Mouse (Mus musculus) left cerebral cortex, postnatal 4 days (tissue): ENCODE data around the gene Cpn1. TPM values are rescaled to one million over a fixed set of nuclear protein-coding genes. Genes with fewer than 3 reads are reported as not detected.
"Not testable (repeated sequence)": the region's sequence is repeated elsewhere in the genome, so short reads cannot be mapped to it uniquely, and the experiment has no call there.

Experiments
- DNase-seq: peaks from one replicate; pipeline ENCODE4 v3.0.0-alpha.2; 2022
- intact Hi-C: fragments of 180-260 bp; cut with DNase I; formaldehyde crosslinking; loops from one replicate; pipeline ENCODE4 v1.15.1; 2025
- total RNA-seq, 2 experiments: library from RNA; stranded (reverse); gene quantifications; 2 replicates each; pipeline ENCODE4 v1.2.3; 2021

Cpn1 gene
- total RNA-seq, 2 experiments from 2014 or later: 0.18 TPM; not detected in 1

DNA sequence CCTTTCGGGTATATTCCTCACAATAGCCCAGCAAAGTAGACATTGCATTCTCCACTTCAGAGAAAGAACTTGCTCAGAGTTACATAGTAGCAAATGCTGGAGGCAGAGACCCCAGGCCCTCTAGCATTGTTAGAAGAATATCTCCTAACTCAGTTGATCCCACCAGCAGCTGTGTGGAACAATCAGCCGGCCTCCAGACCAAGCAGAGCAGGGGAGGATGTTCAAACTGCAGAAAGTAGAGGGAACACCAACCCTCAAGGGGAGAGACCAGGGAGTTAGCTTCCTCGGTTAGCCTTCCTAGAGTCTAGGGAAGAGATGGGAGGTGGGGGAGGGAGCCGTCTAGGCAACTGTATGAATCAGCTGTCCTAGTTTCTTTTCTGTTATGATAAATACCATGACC, 6.1 kb upstream of the Cpn1 start:
- no peak for DNase-seq
- intact Hi-C loops: no loop called here

DNA sequence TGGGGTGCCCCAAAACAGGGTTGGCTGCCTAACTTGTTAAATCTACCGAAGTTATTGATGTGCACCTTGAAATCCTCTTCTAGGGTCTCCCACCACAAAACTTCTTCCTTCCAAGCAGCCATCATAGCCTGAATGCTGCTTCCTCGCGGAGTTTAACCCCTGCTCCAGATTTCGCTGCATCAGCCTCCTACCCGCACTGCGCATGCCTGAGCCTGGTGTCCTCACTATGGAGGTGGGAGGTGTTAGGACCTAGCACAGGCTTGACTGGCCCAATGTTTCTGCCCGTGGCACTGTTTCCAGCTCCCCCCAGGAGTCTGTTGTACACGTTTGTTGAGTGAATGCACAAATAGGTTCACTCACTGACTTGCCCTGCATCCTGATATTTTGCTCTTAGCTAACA, 4.0 kb upstream of the Cpn1 start:
- intact Hi-C loops: no loop called here
- no peak for DNase-seq

DNA sequence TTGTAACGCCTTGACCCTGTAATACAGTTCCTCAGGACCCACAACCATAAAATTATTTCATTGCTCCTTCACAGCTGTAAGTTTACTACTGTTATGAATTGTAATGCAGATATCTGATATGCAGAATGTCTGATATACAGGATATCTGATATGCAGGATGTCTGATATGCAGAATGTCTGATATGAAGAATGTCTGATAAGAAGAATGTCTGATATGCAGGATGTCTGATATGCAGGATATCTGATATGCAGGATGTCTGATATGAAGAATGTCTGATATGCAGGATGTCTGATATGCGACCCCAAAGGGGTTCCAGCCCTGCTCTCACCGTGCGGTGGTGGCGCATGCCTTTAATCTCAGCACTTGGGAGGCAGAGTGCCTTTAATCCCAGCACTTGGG, 4.4 kb downstream of the Cpn1 start:
- intact Hi-C loops: no loop called here
- no peak for DNase-seq

DNA sequence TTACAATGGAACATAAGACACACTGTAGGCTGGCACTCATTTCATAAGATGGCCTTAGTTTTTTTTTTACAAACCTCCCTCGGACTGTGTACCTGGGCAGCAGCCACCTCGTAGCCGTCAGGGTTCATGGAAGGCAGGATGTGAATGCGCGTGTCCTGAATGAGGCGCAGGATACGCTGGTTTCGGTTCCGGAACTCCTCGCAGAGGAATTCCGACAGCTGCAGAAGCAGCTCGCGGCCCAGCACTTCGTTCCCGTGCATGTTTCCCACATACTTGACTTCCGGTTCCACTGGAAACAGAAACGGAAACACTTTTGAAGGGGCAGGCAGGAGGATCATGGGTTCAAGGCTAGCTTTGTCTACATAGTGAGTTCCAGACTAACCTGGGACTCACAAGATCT, 5.6 kb downstream of the Cpn1 start:
- intact Hi-C loops: no loop called here
- DNase-seq: no peak

DNA sequence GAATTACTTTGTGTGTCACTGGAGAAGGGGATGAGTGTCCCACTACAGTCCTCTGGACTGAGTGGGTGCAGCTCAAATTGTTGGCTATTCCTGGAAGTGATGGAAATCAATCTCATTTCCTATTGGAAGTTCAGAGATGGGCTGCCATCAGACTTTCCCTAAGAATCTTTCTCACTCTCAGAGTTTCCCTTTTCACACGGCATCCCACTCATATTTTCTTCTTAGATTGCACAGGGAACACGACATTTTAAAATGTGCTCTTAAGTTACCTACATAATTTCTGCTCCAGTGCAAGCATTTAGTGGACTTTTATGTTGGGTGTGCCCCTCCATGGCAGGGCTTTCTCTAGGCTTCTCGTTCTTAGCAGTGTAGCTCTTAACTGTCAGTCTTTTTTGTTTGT, 8.6 kb downstream of the Cpn1 start:
- intact Hi-C loops: no loop called here
- no peak for DNase-seq

DNA sequence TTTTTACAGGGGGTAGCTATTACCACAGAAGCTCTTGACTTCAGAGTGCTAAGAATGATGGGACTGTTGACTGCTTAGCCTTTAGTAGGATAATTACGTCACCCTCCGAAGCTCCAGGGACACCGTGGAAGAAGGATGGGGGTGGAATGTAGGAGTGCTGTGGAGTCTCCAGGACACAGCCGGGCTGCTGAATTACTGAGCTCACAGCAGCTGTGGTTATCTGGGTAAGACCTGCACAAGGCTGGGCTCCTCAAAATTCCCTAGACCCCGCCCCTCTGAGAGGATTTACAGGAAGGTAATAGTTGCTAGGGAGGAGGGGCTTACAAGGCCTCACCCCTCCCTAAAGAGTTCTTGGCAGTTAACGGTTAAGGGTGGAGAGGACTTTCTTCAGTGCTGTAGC, 9.7 kb downstream of the Cpn1 start:
- intact Hi-C loops: no loop called here
- no peak for DNase-seq

DNA sequence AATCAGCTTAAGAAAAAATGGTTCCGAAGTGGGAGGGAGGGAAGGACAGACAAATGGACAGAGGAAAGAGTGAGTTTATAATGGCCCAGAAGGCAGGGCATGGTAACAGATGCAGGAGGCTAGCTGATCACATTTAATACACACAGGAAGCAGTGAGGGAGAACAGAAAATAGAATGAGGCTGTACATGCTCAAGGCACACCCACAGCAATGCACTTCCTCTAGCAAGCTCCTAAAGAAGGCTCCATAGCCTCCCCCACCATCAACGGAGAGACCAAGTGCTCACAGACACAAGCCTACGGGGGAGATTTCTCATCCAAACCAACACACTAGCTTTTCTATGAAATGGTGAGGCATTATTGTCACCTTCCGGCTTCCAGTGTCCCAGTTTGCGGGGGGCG, 12.1 kb downstream of the Cpn1 start:
- DNase-seq: no peak
- intact Hi-C loops: no loop called here

DNA sequence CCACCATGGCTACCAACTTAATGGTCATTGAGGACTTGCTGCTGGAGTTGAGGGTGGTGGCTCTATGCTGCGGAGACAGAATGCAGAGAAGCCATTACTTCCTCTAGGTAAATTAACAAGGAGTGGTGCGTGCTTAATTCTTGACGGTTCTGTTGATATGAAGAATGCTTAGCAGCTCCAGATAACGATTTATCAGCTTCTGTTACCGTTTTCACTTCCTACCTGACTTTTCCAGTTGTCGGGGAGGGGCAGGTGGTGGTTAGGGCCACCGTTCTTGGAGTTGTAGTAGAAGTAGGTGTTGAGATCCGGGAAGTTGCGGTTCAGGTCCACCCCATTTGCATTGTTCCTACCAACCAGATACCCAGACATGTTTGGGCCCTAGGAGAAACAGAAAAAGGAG, 12.6 kb downstream of the Cpn1 start:
- DNase-seq: no peak
- intact Hi-C loops: no loop called here

DNA sequence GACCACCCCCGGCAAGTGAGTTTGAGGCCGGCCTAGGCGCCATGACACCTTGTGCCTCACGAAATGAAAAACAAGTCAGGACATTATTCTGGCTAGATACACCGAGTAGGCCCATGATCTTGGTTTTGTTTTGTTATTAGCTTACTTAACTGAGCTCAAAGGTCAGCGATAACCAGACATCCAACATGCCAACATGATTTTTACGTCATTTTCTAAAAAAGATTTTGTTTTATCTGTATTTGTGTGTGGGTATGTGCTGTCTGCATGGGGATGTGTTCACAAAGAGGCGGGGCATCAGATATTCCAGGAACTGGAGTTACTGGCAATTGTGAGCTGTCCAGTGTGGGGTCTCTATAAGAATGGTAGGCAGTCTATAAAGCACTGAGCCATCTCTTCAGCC, 14.2 kb downstream of the Cpn1 start:
- DNase-seq: no peak
- intact Hi-C loops: no loop called here

DNA sequence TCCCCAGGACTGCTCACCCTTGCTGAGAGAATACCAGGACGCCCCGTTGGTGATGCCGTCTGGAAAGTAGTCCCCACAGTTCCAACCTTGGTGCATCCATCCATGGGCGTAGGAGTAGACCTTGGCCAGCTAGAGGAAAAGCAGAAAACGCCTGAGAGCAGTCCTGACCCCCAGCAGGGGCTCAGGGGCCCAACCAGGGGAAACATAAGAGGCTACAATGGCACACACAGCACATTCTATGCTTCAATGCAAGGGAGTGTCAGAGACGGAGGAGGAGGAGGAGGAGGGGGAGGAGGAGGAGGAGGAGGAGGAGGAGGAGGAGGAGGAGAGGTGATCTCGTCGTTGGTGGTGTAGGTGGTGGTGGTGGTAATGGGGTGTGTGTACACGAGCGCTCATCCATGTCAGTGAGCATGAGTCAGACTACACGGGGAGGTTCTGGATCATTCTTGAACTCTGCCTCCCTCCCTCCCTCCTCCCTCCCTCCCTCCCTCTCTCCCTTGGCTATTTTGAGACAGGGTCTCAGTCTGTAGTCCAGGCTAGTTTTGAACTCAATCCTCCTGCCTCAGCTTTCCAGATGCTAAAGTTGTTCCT, 17.8 kb downstream of the Cpn1 start:
- intact Hi-C loops: loop anchor here (10.0 kb wide), 1 partner anchor 134 kb away; no protein-coding TSS in a partner anchor
- no peak for DNase-seq

DNA sequence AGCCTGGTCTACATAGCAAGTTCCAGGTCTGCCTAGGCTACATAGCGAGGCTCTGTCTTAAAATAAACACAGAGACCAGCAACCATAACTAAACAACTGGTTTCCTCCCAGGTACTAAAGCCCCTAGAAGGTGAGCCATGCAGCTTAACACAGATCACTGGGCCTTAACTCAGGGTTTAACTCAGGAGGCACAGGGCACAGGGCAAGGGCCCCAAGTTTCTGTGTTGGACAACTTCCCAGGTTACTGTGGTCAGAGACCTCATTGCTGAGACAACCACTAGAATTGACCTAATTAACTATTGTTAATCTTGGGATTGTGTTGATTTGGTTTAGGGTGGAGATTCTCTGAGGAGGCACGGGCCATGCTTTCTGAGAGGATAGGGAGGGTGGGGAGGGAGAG, 19.9 kb downstream of the Cpn1 start:
- intact Hi-C loops: loop anchor here (10.0 kb wide), 1 partner anchor 132 kb away; no protein-coding TSS in a partner anchor
- DNase-seq: no peak

DNA sequence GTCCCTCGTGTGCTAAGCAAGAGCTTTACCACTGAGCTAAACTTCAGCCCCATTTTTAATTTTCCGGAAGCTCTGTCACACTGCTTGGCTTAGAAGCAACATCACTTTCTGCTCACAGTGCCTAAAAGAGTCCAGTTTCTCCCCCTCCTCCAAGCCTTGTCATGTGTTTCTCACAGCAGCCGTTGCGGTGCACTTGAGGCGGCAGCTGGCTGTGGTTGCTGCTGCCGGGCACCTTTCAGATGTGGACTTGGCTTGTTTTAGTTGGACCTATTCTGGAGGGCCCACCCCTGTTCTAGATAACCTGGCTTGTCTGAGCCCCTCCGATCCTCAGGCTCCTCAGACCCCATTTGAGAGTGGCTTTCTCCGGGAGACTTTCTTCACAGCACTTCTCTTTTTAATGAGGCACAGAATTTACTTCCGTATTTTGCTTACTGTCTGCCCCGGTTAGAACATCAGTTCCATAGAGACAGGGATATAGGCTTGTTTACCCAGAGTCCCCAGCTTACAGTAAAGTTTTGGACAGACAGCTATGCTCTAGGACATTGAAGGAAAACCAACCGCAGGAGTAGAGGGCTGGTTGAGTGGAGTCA, 20.8 kb downstream of the Cpn1 start:
- no peak for DNase-seq
- intact Hi-C loops: loop anchor here (10.0 kb wide), 1 partner anchor 131 kb away; no protein-coding TSS in a partner anchor

DNA sequence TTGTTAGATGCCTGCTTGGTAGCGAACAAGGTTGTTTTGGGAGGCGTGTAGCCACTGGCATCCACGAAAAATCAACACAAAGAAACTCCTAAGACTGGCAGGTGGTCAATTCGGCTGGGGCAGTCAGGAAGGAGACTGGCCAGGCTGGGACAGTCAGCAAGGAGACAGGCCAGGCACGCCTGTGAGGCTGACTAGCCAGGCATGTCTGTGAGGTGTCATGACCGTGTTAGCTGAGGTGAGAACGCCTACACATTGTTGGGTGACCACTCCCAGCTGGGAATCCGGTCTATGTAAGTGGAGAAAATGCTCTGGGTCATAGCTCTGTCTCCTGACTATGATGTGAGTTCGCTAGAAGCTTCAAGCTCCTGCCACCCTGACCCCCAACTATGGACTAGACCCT, 23.6 kb downstream of the Cpn1 start:
- DNase-seq: no peak
- intact Hi-C loops: loop anchor here (10.0 kb wide), 1 partner anchor 128 kb away; no protein-coding TSS in a partner anchor

DNA sequence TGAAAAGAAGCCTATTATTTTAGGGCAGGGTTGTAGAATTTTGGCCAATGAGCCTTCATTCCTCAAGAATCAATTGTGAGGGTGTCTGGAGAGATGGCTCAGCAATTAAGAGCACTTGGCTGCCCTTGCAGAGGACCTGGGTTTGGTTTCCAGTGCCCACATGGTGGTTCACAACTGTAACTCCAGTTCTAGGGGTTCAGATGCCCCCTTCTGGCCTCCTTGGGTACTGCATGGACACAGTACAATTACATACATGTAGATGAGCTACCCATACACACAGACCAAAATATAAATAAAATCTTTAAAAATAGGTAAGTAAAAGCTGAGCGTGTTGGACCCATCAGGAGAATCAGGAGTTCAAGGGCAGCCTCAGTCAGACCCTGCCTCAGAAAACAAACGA, 25.2 kb downstream of the Cpn1 start:
- intact Hi-C loops: loop anchor here (10.0 kb wide), 1 partner anchor 126 kb away; no protein-coding TSS in a partner anchor
- DNase-seq: no peak

DNA sequence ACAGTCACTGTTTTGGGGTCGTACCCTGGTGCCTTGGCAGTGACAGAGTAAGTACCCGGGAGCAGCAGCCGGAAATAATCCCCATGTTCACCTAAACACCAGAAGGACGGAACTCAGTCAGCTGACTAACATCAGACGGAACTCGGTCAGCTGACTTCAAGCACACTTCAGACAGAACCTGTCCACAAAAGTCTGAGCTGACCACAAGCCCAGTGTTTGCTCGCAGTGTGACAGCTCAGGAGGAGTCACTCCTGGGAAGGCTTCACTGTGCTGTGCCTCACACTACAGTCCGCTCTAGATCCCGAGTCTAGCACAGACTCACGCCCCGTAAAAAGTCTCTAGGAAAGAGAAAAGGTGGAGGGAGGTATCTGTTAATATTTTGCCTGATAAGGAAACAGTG, 26.3 kb downstream of the Cpn1 start:
- DNase-seq: no peak
- intact Hi-C loops: loop anchor here (10.0 kb wide), 1 partner anchor 125 kb away; no protein-coding TSS in a partner anchor

DNA sequence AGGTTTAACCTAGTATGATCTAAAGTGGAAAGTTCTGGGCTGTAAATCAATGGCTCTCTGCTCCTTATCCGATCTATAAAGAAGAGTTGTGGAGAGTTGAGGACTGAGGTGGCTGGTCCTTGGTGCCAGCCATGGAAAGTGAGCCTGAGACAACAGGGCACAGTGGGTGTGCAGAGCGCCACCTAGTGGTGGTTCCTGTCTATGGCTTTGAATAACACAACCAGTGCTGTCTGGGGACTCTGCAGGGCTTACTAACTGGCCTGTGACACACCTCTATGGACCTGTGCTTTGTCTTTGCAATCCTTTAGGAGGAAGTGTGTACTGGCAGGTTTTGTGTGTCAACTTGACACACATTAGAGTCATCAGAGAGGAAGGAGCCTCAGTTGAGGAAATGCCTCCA, 27.2 kb downstream of the Cpn1 start:
- intact Hi-C loops: no loop called here

DNA sequence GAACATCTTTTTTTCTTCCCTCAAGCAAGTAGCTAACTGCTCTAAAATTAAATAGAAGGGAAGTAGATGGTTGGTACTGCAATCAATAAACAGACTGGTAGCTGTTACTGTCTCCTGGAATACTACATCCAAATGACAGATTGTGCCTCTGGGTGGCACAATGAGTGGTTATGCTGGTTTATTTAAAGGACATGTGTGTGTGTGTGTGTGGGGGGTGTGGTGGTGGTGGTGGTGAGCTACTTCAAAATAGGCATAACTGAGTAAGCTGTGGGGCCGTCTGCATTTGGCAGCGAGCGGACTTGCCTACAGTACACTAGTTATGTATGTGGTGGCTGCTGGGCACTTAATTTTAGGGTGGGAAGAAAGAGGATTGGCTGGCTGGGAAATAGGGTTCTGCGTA, 28.5 kb downstream of the Cpn1 start:
- intact Hi-C loops: no loop called here
- DNase-seq: no peak

More for the DNA sequence above, 27.2 kb downstream of the Cpn1 start:
- peak; percentile 70 for DNase-seq

DNA sequence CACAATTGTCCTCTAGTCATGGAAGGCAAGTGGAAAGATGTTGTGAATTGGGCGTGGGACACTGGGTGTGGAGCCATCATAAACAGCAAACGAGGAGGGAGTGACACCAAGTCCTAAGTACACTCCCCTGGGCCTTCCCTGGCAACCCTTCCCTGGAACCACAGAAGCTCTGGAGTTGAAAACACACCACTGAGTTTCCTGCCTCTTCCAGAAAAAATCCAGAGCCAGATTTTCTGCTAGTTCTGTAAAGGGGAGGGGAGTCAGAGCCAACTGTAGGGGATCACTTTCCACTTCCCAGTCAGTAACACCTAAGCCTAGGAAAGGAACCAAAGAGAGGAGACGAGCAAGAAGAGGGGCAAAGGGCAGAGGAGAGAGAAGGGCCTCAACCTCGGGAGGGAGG, 29.0 kb downstream of the Cpn1 start:
- DNase-seq: no peak
- intact Hi-C loops: no loop called here

DNA sequence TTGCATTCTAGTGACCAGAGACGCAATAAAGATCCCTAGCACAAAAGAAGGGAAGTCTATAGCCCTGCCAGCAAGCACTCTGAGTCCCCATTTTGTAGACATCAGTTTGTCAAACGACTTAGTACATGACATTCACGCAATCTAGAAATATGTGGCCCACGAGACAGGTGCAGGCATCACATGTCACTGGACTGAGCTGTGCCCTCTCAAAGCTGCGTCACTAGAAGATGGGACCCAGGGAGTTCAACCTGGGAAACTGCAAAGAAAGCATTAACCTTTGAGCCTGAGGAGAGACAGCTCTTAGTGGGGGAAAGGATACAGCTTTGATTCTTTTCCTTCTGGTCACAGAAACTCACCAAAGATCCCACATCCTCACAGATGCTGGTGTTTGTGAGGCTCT, 31.1 kb downstream of the Cpn1 start:
- DNase-seq: no peak
- intact Hi-C loops: no loop called here

DNA sequence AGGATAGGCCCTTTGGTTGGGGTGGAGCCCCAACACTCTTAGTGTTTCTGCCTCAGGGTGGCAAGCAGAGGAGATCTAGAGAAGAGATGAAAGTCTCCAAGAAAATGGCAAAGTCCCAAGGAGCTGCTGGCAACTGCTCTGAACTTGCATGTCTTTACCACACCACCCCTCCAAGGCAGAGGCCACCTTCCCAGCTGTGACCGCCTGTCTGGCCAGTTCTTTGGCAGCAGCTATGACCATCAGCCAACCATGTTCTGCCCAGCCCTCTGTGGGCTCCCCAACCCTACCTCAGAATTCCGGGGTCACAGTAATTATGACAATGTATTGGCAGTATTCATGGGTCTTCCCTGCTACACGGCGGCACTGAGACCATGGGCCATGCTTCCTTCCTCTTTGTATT, 31.5 kb downstream of the Cpn1 start:
- intact Hi-C loops: no loop called here
- no peak for DNase-seq

DNA sequence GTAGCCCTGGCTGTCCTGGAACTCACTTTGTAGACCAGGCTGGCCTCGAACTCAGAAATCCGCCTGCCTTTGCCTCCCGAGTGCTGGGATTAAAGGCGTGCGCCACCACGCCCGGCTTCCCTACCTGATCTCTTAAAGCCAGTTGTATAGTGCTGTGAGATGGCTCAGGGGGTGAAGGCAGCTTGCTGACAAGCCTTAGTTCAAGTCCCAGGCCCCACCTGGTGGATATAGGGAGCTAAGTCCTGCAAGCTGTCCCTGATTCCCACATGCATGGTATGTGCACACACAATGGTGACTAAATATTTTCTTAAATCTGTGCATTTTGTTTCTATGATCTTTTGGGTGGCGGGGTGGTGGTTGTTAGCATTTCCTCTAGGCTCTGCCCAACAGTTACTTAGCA, 33.4 kb downstream of the Cpn1 start:
- DNase-seq, intact Hi-C loops: not testable (repeated sequence)

DNA sequence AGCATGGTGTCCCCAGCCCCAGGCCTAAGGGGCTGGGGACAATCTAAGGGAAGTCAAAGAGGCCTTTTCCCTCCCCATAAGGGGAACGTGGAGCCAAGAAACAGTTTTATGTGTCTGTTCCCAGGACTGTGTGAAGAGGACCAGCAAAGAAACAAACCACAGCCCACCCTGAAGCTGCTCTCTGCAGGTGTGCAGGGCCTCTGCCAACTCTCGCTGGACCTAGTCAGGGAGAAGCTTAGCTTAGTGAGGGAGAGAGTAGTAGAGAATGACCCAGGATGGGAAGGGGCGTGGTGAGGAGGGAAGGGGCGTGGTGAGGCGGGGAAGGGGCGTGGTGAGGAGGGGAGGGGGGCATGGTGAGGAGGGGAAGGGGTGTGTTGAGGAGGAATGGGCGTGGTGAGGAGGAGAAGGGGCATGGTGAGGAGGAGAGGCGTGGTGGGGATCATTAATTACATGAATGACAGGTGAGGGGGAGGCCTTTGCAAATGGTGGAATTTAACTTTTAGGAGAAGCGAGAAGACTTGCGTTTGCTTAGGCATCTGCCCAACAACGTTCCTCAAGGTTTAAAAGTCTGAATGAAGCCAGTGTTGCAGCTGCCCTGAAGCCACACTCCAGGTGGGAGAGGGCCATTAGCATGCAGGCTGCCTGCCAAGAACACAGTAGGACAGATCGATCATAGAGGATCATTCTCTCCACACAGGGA, 37.1 kb downstream of the Cpn1 start:
- intact Hi-C loops: loop anchor here (10.0 kb wide), 1 partner anchor 74 kb away; no protein-coding TSS in a partner anchor
- peak; percentile 41 for DNase-seq
